Mouse (Mus musculus): ENCODE measurements around the gene Fam69a. TPM values are rescaled to one million over a fixed set of nuclear protein-coding genes. Genes with fewer than 3 reads are reported as not detected.

Fam69a gene
- polyA plus RNA-seq, 1 experiment from 2014 or later: 17.0 TPM

GRCm38 (mm10) chr5:107915280-107915679, 71.6 kb downstream of the Fam69a start:
- TF ChIP-seq CTCF (IDR thresholded peaks at IDR 0.05): no peak
- ATAC-seq: no peak
- in situ Hi-C loops (cut with MboI; ENCODE audit: low pct_unique_long_range_greater_than_20kb): loop anchor here (25.0 kb wide), 1 partner anchor 747 kb away; the partner anchor contains the start of genes Dgkq and Idua
- ChIA-PET CTCF (interaction anchor here (0.7 to 3.0 kb wide), 3 partner anchors 7 to 190 kb away, joined by 3 to 14 read pairs (median 6); no protein-coding TSS in a partner anchor), POLR2A (interaction anchor here (1.1 kb wide), 1 partner anchor 72 kb away, joined by 3 read pairs; the partner anchor contains the start of gene Fam69a)
- no peaks in the 10 kb centered on the region for H3K27me3 ChIP-seq
- no peak for DNase-seq (ENCODE audit: low read depth, low spot score)

GRCm38 (mm10) chr5:107911012-107911411, 75.9 kb downstream of the Fam69a start:
- in situ Hi-C loops (cut with MboI; ENCODE audit: low pct_unique_long_range_greater_than_20kb): loop anchor here (25.0 kb wide), 1 partner anchor 751 kb away; the partner anchor contains the start of genes Dgkq and Idua
- no peak for DNase-seq (ENCODE audit: low read depth, low spot score)
- POLR2A ChIA-PET: interaction anchor here (0.8 kb wide), 1 partner anchor 143 kb away, joined by 7 read pairs; no protein-coding TSS in a partner anchor
- H3K27me3 ChIP-seq: no peaks in the 10 kb centered on the region
- no peak for TF ChIP-seq CTCF (IDR thresholded peaks at IDR 0.05)
- CTCF ChIA-PET: interaction anchor here (0.9 kb wide), 1 partner anchor 10 kb away, joined by 3 read pairs; no protein-coding TSS in a partner anchor
- ATAC-seq: no peak

GRCm38 (mm10) chr5:107910084-107910616, 76.7 kb downstream of the Fam69a start:
- POLR2A ChIA-PET: no interaction called here
- ATAC-seq (no peak), DNase-seq (ENCODE audit: low read depth, low spot score) (no peak)
- H3K27me3 ChIP-seq: no peaks in the 10 kb centered on the region
- in situ Hi-C loops (cut with MboI; ENCODE audit: low pct_unique_long_range_greater_than_20kb): loop anchor here (25.0 kb wide), 1 partner anchor 752 kb away; the partner anchor contains the start of genes Dgkq and Idua
- no peak for TF ChIP-seq CTCF (IDR thresholded peaks at IDR 0.05)
- CTCF ChIA-PET: interaction anchor here (0.9 kb wide), 1 partner anchor 10 kb away, joined by 3 read pairs; no protein-coding TSS in a partner anchor

GRCm38 (mm10) chr5:107909668-107910067, 77.2 kb downstream of the Fam69a start:
- in situ Hi-C loops (cut with MboI; ENCODE audit: low pct_unique_long_range_greater_than_20kb): loop anchor here (25.0 kb wide), 1 partner anchor 753 kb away; the partner anchor contains the start of genes Dgkq and Idua
- CTCF ChIA-PET: interaction anchor here (3.3 to 4.1 kb wide), 2 partner anchors 7 to 12 kb away, joined by 14 to 20 read pairs; no protein-coding TSS in a partner anchor

GRCm38 (mm10) chr5:107908514-107909110, 78.3 kb downstream of the Fam69a start:
- in situ Hi-C loops (cut with MboI; ENCODE audit: low pct_unique_long_range_greater_than_20kb): loop anchor here (25.0 kb wide), 1 partner anchor 754 kb away; the partner anchor contains the start of genes Dgkq and Idua
- ChIA-PET CTCF (interaction anchor here (3.3 to 4.1 kb wide), 2 partner anchors 8 to 13 kb away, joined by 14 to 20 read pairs; no protein-coding TSS in a partner anchor), POLR2A (no interaction called here)
- no peak for TF ChIP-seq CTCF (IDR thresholded peaks at IDR 0.05)
- ATAC-seq: no peak
- no peaks in the 10 kb centered on the region for H3K27me3 ChIP-seq
- DNase-seq (ENCODE audit: low read depth, low spot score): no peak

More at GRCm38 (mm10) chr5:107909668-107910067, 77.2 kb downstream of the Fam69a start:
- TF ChIP-seq CTCF (IDR thresholded peaks at IDR 0.05): no peak
- no peaks in the 10 kb centered on the region for H3K27me3 ChIP-seq
- DNase-seq (ENCODE audit: low read depth, low spot score): no peak
- POLR2A ChIA-PET: no interaction called here
- ATAC-seq: no peak

- no peak for TF ChIP-seq CTCF (IDR thresholded peaks at IDR 0.05)
- ATAC-seq (no peak), DNase-seq (ENCODE audit: low read depth, low spot score) (no peak)
- ChIA-PET CTCF (interaction anchor here (1.3 kb wide), 1 partner anchor 92 kb away, joined by 3 read pairs; no protein-coding TSS in a partner anchor), POLR2A (interaction anchor here (0.6 to 0.9 kb wide), 2 partner anchors 12 to 201 kb away, joined by 3 to 5 read pairs; no protein-coding TSS in a partner anchor)
- no peaks in the 10 kb centered on the region for H3K27me3 ChIP-seq
- in situ Hi-C loops (cut with MboI; ENCODE audit: low pct_unique_long_range_greater_than_20kb): loop anchor here (25.0 kb wide), 1 partner anchor 758 kb away; the partner anchor contains the start of genes Dgkq and Idua
Measured at GRCm38 (mm10) chr5:107904325-107904724, 82.6 kb downstream of the Fam69a start.

- CTCF ChIA-PET: no interaction called here
- H3K27me3 ChIP-seq: no peaks in the 10 kb centered on the region
- ATAC-seq (no peak), DNase-seq (ENCODE audit: low read depth, low spot score) (no peak)
- no peak for TF ChIP-seq CTCF (IDR thresholded peaks at IDR 0.05)
- in situ Hi-C loops (cut with MboI; ENCODE audit: low pct_unique_long_range_greater_than_20kb): loop anchor here (25.0 kb wide), 1 partner anchor 761 kb away; the partner anchor contains the start of genes Dgkq and Idua
- POLR2A ChIA-PET: interaction anchor here (0.5 kb wide), 1 partner anchor 15 kb away, joined by 3 read pairs; no protein-coding TSS in a partner anchor
Measured at GRCm38 (mm10) chr5:107901014-107901615, 85.8 kb downstream of the Fam69a start.

GRCm38 (mm10) chr5:107900206-107901013, 86.5 kb downstream of the Fam69a start, which contains the start of gene Rpl5:
Gene Rpl5, plus strand, starts transcription at chr5:107900502.
- H3K27me3 ChIP-seq: no peaks in the 10 kb centered on the region
- CTCF ChIA-PET: interaction anchor here (1.3 kb wide), 1 partner anchor 17 kb away, joined by 4 read pairs; no protein-coding TSS in a partner anchor
- POLR2A ChIA-PET: interaction anchor here (0.7 kb wide), 1 partner anchor 101 kb away, joined by 3 read pairs; no protein-coding TSS in a partner anchor
- in situ Hi-C loops (cut with MboI; ENCODE audit: low pct_unique_long_range_greater_than_20kb): loop anchor here (25.0 kb wide), 1 partner anchor 762 kb away; the partner anchor contains the start of genes Dgkq and Idua
- ATAC-seq: peak; percentile 92
- peak; percentile 99 for TF ChIP-seq CTCF (IDR thresholded peaks at IDR 0.05)
- DNase-seq (ENCODE audit: low read depth, low spot score): peak; percentile 74

GRCm38 (mm10) chr5:107896265-107896664, 90.6 kb downstream of the Fam69a start:
- CTCF ChIA-PET: interaction anchor here (1.0 kb wide), 1 partner anchor 107 kb away, joined by 3 read pairs; no protein-coding TSS in a partner anchor
- ATAC-seq (no peak), DNase-seq (ENCODE audit: low read depth, low spot score) (no peak)
- TF ChIP-seq CTCF (IDR thresholded peaks at IDR 0.05): no peak
- no peaks in the 10 kb centered on the region for H3K27me3 ChIP-seq
- in situ Hi-C loops (cut with MboI; ENCODE audit: low pct_unique_long_range_greater_than_20kb): no loop called here
- POLR2A ChIA-PET: no interaction called here

Data from Patski (cell line).